Mouse (Mus musculus): ENCODE measurements at regions not wholly inside any gene's neighbourhood (a gene's known extent, or its start where the extent isn't known, plus 50 kb on each side); places are given as distances from the start of the nearest gene placed in this dataset.

DNA sequence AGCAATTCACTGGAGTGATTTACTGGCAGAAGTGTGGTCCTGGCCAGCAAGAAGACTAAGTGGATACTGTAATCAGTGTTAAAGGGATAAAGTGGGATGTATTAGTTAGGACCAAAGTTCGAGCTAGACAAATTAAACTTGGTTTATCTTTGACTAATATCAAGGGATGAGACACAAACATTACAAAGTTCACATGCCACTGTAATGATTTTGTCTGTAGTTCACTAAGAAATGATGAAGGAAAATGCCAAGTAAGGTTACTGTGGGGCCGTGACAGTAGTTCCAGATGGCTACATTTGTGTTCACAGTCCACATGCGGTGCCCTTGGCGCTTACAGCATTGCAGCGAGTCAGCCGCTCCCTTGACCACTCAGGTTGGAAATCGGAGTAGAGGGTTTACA, 458.2 kb upstream of the Pkn2 start:
- no peak overlapping the region for H3K4me2 ChIP-seq (replicated peaks; ENCODE audit: low read depth, low read length)
- H3K4me1 ChIP-seq (ENCODE audit: control insufficient read depth, insufficient read depth, low read length) = no peaks in the 10 kb centered on the region
- H3K27me3 ChIP-seq (ENCODE audit: control insufficient read depth, insufficient read depth, low read length) = no peaks in the 10 kb centered on the region
- WGBS = 83% methylated on average over 7 of the region's 7 CpGs
- no peaks in the 10 kb centered on the region for H3K36me3 ChIP-seq (ENCODE audit: control insufficient read depth, insufficient read depth, low read length)
- H3K9me3 ChIP-seq (ENCODE audit: control insufficient read depth, low read depth, low read length) = no peaks in the 10 kb centered on the region
- H3K27ac ChIP-seq (ENCODE audit: low read length) = no peak overlapping the region
- no peak overlapping the region for H3K9ac ChIP-seq (replicated peaks; ENCODE audit: low read depth, low read length)
- no peak for ATAC-seq (ENCODE audit: insufficient number of reproducible peaks, insufficient read depth, low FRiP score, low read depth)
- H3K4me3 ChIP-seq (ENCODE audit: low read depth, low read length) = no peak overlapping the region

DNA sequence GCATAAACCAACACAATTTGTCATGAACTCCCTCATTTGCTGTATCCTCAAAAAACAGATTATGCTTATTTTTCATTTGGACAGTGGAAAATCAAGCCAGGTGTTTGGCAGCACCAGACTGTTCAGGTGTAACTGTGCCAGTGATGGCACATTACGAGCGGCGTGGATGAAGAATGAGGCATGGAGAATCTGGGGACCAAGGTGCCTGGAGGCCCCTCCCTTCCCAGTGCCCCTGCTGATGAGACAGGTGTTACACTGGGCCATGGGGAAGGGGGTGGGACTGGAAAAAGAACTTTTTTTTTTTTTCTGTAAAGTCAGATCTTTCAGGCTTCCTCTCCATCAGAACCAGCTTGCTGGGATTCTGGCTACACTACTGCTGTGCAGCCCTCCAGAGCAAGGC, 451.5 kb upstream of the Pkn2 start:
- Histone ChIP-seq H3K27ac (ENCODE audit: low read length) (no peak overlapping the region), H3K9ac (replicated peaks; ENCODE audit: low read depth, low read length) (no peak overlapping the region), H3K4me3 (ENCODE audit: low read depth, low read length) (no peak overlapping the region), H3K9me3 (ENCODE audit: control insufficient read depth, low read depth, low read length) (no peaks in the 10 kb centered on the region), H3K36me3 (ENCODE audit: control insufficient read depth, insufficient read depth, low read length) (no peaks in the 10 kb centered on the region), H3K4me1 (ENCODE audit: control insufficient read depth, insufficient read depth, low read length) (no peaks in the 10 kb centered on the region), H3K4me2 (replicated peaks; ENCODE audit: low read depth, low read length) (no peak overlapping the region), H3K27me3 (ENCODE audit: control insufficient read depth, insufficient read depth, low read length) (no peaks in the 10 kb centered on the region)
- ATAC-seq (ENCODE audit: insufficient number of reproducible peaks, insufficient read depth, low FRiP score, low read depth) = no peak
- WGBS = 96% methylated on average over 3 of the region's 3 CpGs

DNA sequence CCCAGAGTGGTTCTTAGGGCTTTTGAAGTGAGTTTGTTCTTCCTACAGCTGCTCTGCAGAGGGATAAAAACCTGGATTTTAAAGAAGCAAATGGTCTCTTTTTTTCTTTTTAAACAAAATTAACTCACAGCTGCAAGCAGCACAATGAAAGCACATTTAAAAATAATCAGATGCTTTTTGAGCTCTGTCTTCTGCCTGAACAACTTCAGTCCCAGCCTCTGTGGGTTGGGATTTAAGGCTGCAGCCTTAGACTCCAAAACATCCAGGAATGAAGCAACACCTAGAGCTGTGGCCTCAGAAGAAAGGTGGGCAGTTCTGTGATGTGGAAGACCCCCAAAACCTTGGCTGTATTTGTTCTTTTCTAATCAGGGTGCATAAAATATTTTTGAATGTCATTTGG, 446.7 kb upstream of the Pkn2 start:
- H3K9me3 ChIP-seq (ENCODE audit: control insufficient read depth, low read depth, low read length) = no peaks in the 10 kb centered on the region
- no peak overlapping the region for H3K27ac ChIP-seq (ENCODE audit: low read length)
- H3K9ac ChIP-seq (replicated peaks; ENCODE audit: low read depth, low read length) = no peak overlapping the region
- H3K4me1 ChIP-seq (ENCODE audit: control insufficient read depth, insufficient read depth, low read length) = no peaks in the 10 kb centered on the region
- H3K4me3 ChIP-seq (ENCODE audit: low read depth, low read length) = no peak overlapping the region
- no peaks in the 10 kb centered on the region for H3K36me3 ChIP-seq (ENCODE audit: control insufficient read depth, insufficient read depth, low read length)
- ATAC-seq (ENCODE audit: insufficient number of reproducible peaks, insufficient read depth, low FRiP score, low read depth) = no peak
- no peaks in the 10 kb centered on the region for H3K27me3 ChIP-seq (ENCODE audit: control insufficient read depth, insufficient read depth, low read length)
- H3K4me2 ChIP-seq (replicated peaks; ENCODE audit: low read depth, low read length) = no peak overlapping the region

DNA sequence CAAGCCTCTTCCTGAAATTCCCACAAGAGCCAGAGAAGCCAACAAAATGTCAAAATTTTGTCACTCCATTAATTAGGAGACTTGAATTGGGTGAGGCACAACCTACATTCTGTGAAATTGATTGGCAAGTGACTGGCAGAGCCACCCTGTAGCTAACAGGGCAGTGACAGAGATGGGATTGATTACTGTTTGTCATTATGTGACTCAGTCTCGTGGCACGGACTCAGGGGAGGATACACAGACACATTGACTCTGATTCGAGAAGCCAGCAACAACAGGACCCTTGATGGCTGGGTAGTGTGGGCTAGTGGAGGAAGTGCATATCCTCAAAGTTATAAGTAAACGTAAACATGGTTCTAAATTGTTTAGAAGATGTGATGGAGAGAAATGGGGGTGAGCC, 445.8 kb upstream of the Pkn2 start:
- no peaks in the 10 kb centered on the region for H3K36me3 ChIP-seq (ENCODE audit: control insufficient read depth, insufficient read depth, low read length)
- no peak overlapping the region for H3K9ac ChIP-seq (replicated peaks; ENCODE audit: low read depth, low read length)
- no peaks in the 10 kb centered on the region for H3K4me1 ChIP-seq (ENCODE audit: control insufficient read depth, insufficient read depth, low read length)
- H3K27me3 ChIP-seq (ENCODE audit: control insufficient read depth, insufficient read depth, low read length) = no peaks in the 10 kb centered on the region
- ATAC-seq (ENCODE audit: insufficient number of reproducible peaks, insufficient read depth, low FRiP score, low read depth) = no peak
- H3K4me2 ChIP-seq (replicated peaks; ENCODE audit: low read depth, low read length) = no peak overlapping the region
- H3K9me3 ChIP-seq (ENCODE audit: control insufficient read depth, low read depth, low read length) = no peaks in the 10 kb centered on the region
- no peak overlapping the region for H3K27ac ChIP-seq (ENCODE audit: low read length)
- WGBS = 39% methylated on average over 4 of the region's 4 CpGs
- H3K4me3 ChIP-seq (ENCODE audit: low read depth, low read length) = no peak overlapping the region

DNA sequence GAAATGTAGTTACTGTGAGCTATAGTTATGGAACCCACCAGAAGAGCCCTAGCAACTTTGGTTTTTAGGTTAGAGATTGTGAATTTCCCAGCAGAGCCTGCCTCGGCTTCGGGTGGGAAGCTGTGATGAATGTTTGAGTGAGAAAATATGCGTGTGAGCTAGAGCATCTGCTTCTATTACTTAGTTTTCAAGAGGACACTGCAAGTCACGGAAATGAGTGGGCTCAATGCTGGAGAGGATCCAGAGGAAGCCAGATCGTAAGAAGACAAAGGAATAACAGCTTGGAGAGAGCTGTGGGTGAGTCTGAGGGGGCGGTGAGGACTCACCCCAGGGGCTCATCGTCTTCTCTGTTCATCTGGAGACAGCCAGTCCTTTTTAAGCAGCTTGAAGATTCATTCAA, 434.7 kb upstream of the Pkn2 start:
- Histone ChIP-seq H3K27ac (ENCODE audit: low read length) (no peak overlapping the region), H3K4me3 (ENCODE audit: low read depth, low read length) (no peak overlapping the region), H3K36me3 (ENCODE audit: control insufficient read depth, insufficient read depth, low read length) (no peaks in the 10 kb centered on the region), H3K4me2 (replicated peaks; ENCODE audit: low read depth, low read length) (no peak overlapping the region), H3K4me1 (ENCODE audit: control insufficient read depth, insufficient read depth, low read length) (no peaks in the 10 kb centered on the region), H3K9ac (replicated peaks; ENCODE audit: low read depth, low read length) (no peak overlapping the region), H3K27me3 (ENCODE audit: control insufficient read depth, insufficient read depth, low read length) (no peaks in the 10 kb centered on the region), H3K9me3 (ENCODE audit: control insufficient read depth, low read depth, low read length) (no peaks in the 10 kb centered on the region)
- ATAC-seq (ENCODE audit: insufficient number of reproducible peaks, insufficient read depth, low FRiP score, low read depth) = no peak
- 56% methylated on average over 7 of the region's 7 CpGs for WGBS

DNA sequence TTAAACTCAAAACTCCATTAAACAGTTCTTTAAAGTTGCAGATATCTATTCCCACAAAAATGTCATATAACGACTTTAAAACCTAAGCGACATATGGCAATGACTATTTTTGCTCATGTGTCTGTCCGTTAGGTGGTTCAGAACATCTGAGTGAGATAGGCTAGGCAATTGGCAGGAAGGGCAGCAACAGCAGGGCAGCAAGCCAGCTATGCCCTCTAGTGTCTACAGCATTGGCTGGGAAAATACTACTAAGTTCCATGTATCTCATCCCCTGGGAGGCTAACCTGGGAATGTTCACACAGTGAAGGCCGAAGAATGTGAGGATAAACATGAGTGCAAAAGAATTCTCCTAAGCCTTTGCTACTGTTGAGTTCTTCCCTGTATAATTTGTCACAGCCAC, 410.0 kb upstream of the Pkn2 start:
- Histone ChIP-seq H3K27ac (ENCODE audit: low read length) (no peak overlapping the region), H3K36me3 (ENCODE audit: control insufficient read depth, insufficient read depth, low read length) (no peaks in the 10 kb centered on the region), H3K4me2 (replicated peaks; ENCODE audit: low read depth, low read length) (no peak overlapping the region), H3K4me3 (ENCODE audit: low read depth, low read length) (no peak overlapping the region), H3K9ac (replicated peaks; ENCODE audit: low read depth, low read length) (no peak overlapping the region), H3K9me3 (ENCODE audit: control insufficient read depth, low read depth, low read length) (no peaks in the 10 kb centered on the region), H3K27me3 (ENCODE audit: control insufficient read depth, insufficient read depth, low read length) (no peaks in the 10 kb centered on the region), H3K4me1 (ENCODE audit: control insufficient read depth, insufficient read depth, low read length) (no peaks in the 10 kb centered on the region)
- no peak for ATAC-seq (ENCODE audit: insufficient number of reproducible peaks, insufficient read depth, low FRiP score, low read depth)
- WGBS = 89% methylated on average over 4 of the region's 4 CpGs

DNA sequence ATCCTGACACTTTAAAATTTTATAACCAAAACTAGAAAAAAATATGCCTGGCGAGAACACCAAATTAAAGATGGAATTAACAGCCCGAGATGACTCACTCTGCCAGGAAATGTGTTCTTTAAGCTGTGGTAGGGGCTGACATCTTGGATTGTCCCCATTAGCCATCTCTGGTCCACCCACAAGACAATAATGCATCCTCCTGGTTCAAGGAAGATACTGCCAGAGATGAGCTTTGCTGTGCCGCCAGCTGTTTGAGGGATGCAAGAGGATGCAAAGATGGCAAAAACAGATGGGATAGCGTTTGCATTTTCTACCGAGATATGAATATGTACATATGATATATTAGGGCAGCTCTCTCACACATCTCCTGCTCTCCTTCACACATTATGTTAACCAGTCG, 382.3 kb upstream of the Pkn2 start:
- H3K9ac ChIP-seq (replicated peaks; ENCODE audit: low read depth, low read length) = no peak overlapping the region
- H3K36me3 ChIP-seq (ENCODE audit: control insufficient read depth, insufficient read depth, low read length) = no peaks in the 10 kb centered on the region
- H3K27ac ChIP-seq (ENCODE audit: low read length) = no peak overlapping the region
- H3K27me3 ChIP-seq (ENCODE audit: control insufficient read depth, insufficient read depth, low read length) = no peaks in the 10 kb centered on the region
- WGBS = 85% methylated on average over 6 of the region's 6 CpGs
- no peak overlapping the region for H3K4me3 ChIP-seq (ENCODE audit: low read depth, low read length)
- no peak overlapping the region for H3K4me2 ChIP-seq (replicated peaks; ENCODE audit: low read depth, low read length)
- H3K4me1 ChIP-seq (ENCODE audit: control insufficient read depth, insufficient read depth, low read length) = no peaks in the 10 kb centered on the region
- no peaks in the 10 kb centered on the region for H3K9me3 ChIP-seq (ENCODE audit: control insufficient read depth, low read depth, low read length)
- ATAC-seq (ENCODE audit: insufficient number of reproducible peaks, insufficient read depth, low FRiP score, low read depth) = no peak

DNA sequence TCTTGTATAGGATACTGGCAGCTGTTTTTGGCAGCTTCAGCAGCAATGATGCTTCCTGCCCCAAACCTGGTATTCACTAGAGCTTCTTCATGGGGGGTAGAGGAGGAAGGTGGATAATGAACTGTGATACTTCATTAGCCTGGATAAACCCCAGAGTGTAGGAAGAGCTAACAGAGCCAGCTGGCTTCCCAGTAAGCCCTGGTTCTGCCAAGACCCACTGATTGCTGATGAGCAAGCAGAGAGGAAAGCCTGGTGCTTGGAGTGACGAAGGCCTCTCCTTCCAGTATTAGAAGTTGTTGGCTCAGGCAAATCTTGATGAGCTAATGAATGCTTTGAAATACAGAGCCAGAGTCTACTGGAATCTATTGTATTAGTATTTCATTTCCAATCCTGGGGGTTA, 370.8 kb upstream of the Pkn2 start:
- no peak overlapping the region for H3K27ac ChIP-seq (ENCODE audit: low read length)
- no peak overlapping the region for H3K4me2 ChIP-seq (replicated peaks; ENCODE audit: low read depth, low read length)

DNA sequence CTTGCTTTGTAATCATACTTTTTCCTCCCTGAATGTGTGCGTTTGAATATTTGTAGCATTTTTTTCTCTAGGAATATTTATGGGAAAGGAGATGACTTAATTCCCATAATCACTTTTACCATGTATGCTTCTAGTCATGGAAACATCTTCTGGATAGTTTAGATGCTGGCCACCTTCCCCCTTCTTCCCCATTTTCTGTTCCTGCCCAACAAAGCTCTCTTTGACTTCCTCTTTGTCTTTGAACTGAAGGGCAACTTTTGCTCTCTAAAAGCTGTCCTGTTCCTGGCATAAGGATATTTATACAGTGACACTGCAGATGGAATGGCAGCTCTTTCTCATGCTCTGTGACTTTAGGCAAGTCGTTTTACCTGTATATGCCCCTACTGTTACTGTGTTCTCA, 370.2 kb upstream of the Pkn2 start:
- WGBS = 74% methylated on average over 2 of the region's 2 CpGs
- no peak overlapping the region for H3K27ac ChIP-seq (ENCODE audit: low read length)
- H3K27me3 ChIP-seq (ENCODE audit: control insufficient read depth, insufficient read depth, low read length) = no peaks in the 10 kb centered on the region
- H3K36me3 ChIP-seq (ENCODE audit: control insufficient read depth, insufficient read depth, low read length) = no peaks in the 10 kb centered on the region
- no peaks in the 10 kb centered on the region for H3K4me1 ChIP-seq (ENCODE audit: control insufficient read depth, insufficient read depth, low read length)
- no peaks in the 10 kb centered on the region for H3K9me3 ChIP-seq (ENCODE audit: control insufficient read depth, low read depth, low read length)
- no peak overlapping the region for H3K4me3 ChIP-seq (ENCODE audit: low read depth, low read length)
- no peak for ATAC-seq (ENCODE audit: insufficient number of reproducible peaks, insufficient read depth, low FRiP score, low read depth)
- no peak overlapping the region for H3K4me2 ChIP-seq (replicated peaks; ENCODE audit: low read depth, low read length)
- H3K9ac ChIP-seq (replicated peaks; ENCODE audit: low read depth, low read length) = no peak overlapping the region

More for the DNA sequence above, 370.8 kb upstream of the Pkn2 start:
- Histone ChIP-seq H3K36me3 (ENCODE audit: control insufficient read depth, insufficient read depth, low read length) (no peaks in the 10 kb centered on the region), H3K4me3 (ENCODE audit: low read depth, low read length) (no peak overlapping the region), H3K4me1 (ENCODE audit: control insufficient read depth, insufficient read depth, low read length) (no peaks in the 10 kb centered on the region), H3K27me3 (ENCODE audit: control insufficient read depth, insufficient read depth, low read length) (no peaks in the 10 kb centered on the region), H3K9ac (replicated peaks; ENCODE audit: low read depth, low read length) (no peak overlapping the region), H3K9me3 (ENCODE audit: control insufficient read depth, low read depth, low read length) (no peaks in the 10 kb centered on the region)
- ATAC-seq (ENCODE audit: insufficient number of reproducible peaks, insufficient read depth, low FRiP score, low read depth) = no peak
- 85% methylated on average over 1 of the region's 1 CpGs for WGBS

Data from stomach, embryonic 14.5 days (tissue).